Mouse (Mus musculus) hindbrain, embryonic 10.5 days (tissue): ENCODE data around the gene Rhoj. TPM values are rescaled to one million over a fixed set of nuclear protein-coding genes. Genes with fewer than 3 reads are reported as not detected.

Experiments
- DNase-seq: peaks from one replicate; pipeline ENCODE4 v3.0.0-alpha.2; 2017; ENCODE audit warnings: low spot score
- H3K27ac ChIP-seq: fragments of 300-500 bp; sonication (generic); 2 replicates; pipeline ENCODE4 v1.5.1; 2016; ENCODE audit warnings: mild to moderate bottlenecking, moderate library complexity
- H3K27me3 ChIP-seq: fragments of 300-500 bp; sonication (generic); 2 replicates; pipeline ENCODE4 v1.6.1; 2016; ENCODE audit warnings: mild to moderate bottlenecking; ENCODE audit not compliant: poor library complexity, insufficient read depth, severe bottlenecking
- H3K36me3 ChIP-seq: fragments of 300-500 bp; sonication (generic); 2 replicates; pipeline ENCODE4 v1.6.1; 2016; ENCODE audit warnings: mild to moderate bottlenecking, moderate library complexity
- H3K4me1 ChIP-seq: fragments of 300-500 bp; sonication (generic); replicated peaks from 2 replicates; pipeline ENCODE4 v1.6.1; 2016; ENCODE audit warnings: mild to moderate bottlenecking
- H3K4me3 ChIP-seq: fragments of 300-500 bp; sonication (generic); 2 replicates; pipeline ENCODE4 v1.5.1; 2016; ENCODE audit warnings: mild to moderate bottlenecking, moderate library complexity
- H3K9me3 ChIP-seq: fragments of 300-500 bp; sonication (generic); 2 replicates; pipeline ENCODE4 v1.6.1; 2016; ENCODE audit warnings: mild to moderate bottlenecking, moderate library complexity
- WGBS: fragments of 180-500 bp; shearing (Covaris S2); methylation state at CpG from one replicate; pipeline ENCODE4 v1.1.7; 2016; 5-methylcytosine and 5-hydroxymethylcytosine counted together
- polyA plus RNA-seq: library from polyadenylated mRNA; unstranded; fragments of >200 nt; fragmentation: Nextera tagmentation; extraction: Ambion mirVana; gene quantifications from 2 replicates; pipeline ENCODE4 v1.2.1, GENCODE M21; 2016

The Rhoj gene
- polyA plus RNA-seq, 1 experiment from 2014 or later: 28.0 TPM

DNA sequence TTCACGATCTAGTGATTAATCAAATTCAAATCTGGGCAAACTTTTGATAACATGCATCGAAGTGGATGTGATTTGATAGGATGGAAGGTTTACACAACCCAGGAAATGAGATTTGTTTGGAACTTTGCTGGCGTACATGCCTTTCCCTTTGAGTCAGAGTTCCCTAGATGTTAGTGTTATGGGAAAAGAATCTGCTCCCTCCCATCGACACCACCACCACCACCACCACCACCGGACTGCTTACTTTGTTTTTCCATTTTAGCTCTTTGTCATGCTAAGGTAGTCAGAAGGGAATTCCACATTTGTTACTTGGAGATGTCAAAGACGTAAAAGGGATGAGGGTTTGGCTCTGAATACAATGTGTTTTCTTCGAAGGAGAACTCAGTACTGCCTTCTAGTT lies 46.2 kb downstream of the Rhoj start:
- no peak overlapping the region for H3K27ac ChIP-seq
- no peaks in the 10 kb centered on the region for H3K4me1 ChIP-seq
- no peaks in the 10 kb centered on the region for H3K27me3 ChIP-seq
- WGBS: 84% methylated on average over 7 of the region's 7 CpGs
- no peak overlapping the region for H3K4me3 ChIP-seq
- no peak for DNase-seq
- H3K9me3 ChIP-seq: no peaks in the 10 kb centered on the region
- no peaks in the 10 kb centered on the region for H3K36me3 ChIP-seq

DNA sequence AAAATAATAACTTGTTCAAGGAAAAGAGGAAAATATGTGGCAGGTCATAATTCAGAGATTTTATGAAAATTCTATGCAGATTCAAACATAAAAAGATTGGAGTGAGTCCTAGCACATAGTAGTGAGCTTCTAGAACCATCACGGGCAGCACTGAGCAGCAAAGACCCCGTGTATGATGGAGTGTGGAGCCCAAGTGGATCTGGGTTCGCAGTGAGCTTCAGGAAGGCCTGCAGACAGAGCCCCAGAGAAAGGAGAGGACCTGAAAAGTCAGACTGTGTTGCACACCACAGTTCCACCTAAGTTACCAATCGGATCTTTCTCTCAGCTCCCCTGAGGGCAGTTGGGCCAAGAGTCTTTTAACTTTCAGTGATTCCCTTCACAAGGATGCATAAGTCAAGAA lies 49.7 kb downstream of the Rhoj start:
- Histone ChIP-seq H3K27ac (no peak overlapping the region), H3K9me3 (no peaks in the 10 kb centered on the region), H3K4me3 (no peak overlapping the region), H3K27me3 (no peaks in the 10 kb centered on the region), H3K4me1 (0 out of 2 replicates have a peak, but pooled peaks cover 5% of the 10 kb centered on the region), H3K36me3 (no peaks in the 10 kb centered on the region)
- no peak for DNase-seq
- 83% methylated on average over 4 of the region's 4 CpGs for WGBS

DNA sequence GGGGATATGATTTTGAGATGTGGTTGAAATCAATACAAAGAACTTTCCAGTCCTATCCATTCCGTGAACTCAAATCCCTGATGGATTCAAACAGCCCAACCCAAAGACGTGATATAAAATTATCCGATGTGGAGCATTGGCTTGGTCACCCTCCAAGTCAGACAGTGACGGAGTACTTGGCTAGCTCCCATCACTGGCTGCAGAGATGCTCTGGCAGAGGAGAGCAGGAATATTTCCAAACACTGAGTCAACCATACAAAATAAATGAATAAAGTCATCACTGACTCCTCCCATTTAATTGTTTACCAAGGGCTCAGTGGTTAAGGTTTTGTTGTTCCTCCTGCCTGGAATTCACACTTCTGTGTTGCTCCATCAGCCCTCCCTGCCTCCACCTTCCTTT lies 50.6 kb downstream of the Rhoj start:
- Histone ChIP-seq H3K27me3 (no peaks in the 10 kb centered on the region), H3K27ac (no peak overlapping the region), H3K36me3 (no peaks in the 10 kb centered on the region), H3K4me3 (no peak overlapping the region), H3K4me1 (0 out of 2 replicates have a peak, but pooled peaks cover 5% of the 10 kb centered on the region), H3K9me3 (no peaks in the 10 kb centered on the region)
- DNase-seq: no peak
- WGBS: 93% methylated on average over 4 of the region's 4 CpGs

DNA sequence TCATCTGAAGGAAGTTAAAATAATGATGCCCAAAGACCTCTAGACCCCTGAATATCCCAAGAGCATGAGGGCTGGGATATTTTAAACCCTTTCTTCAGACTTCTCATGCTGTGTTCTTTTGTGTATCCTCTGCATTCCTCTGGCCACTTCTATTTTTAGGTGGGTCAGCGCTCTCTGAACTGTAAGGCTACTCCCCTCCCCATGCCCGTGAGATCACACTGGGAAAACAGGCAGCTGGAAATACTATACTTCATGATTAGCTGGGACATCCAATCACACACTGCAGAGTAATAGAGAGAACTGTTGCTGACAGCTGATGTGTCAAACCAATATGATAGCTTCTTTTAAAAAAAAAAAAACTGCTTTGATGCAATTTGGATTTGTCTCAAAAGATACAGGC lies 51.4 kb downstream of the Rhoj start:
- WGBS: 46% methylated on average over 2 of the region's 2 CpGs
- no peak overlapping the region for H3K4me3 ChIP-seq
- no peaks in the 10 kb centered on the region for H3K27me3 ChIP-seq
- no peak for DNase-seq
- H3K27ac ChIP-seq: no peak overlapping the region
- 0 out of 2 replicates have a peak, but pooled peaks cover 5% of the 10 kb centered on the region for H3K4me1 ChIP-seq
- H3K36me3 ChIP-seq: no peaks in the 10 kb centered on the region
- no peaks in the 10 kb centered on the region for H3K9me3 ChIP-seq

DNA sequence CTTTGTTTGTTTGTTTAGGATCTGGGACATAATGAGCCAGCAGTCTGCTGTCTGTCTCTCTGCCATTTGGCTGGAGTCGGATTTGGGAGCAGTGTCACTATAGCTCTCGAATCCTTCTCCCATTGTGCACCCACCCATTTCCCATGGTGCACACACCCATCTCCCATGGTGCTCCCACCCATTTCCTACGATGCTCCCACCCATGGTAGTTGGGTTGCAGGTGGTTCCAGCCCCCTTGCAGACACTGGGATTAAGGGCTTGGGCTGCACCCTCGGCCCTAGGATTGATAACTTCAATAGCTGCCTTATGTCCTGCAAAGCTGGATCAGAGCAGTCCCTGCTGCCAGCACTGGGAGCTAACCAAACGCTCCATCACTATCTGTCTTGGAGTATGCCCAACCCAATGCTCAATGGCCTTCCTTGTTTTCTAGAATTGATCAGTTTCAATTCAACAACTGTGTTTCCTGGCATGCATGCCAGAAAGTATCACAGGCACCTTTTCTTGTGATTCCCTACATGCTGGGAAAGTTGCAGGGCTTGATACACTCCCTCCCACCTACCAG lies 51.9 kb downstream of the Rhoj start:
- Histone ChIP-seq H3K4me1 (0 out of 2 replicates have a peak, but pooled peaks cover 5% of the 10 kb centered on the region), H3K36me3 (no peaks in the 10 kb centered on the region), H3K27ac (no peak overlapping the region), H3K27me3 (no peaks in the 10 kb centered on the region), H3K9me3 (no peaks in the 10 kb centered on the region), H3K4me3 (no peak overlapping the region)
- 73% methylated on average over 5 of the region's 5 CpGs for WGBS
- DNase-seq: no peak

DNA sequence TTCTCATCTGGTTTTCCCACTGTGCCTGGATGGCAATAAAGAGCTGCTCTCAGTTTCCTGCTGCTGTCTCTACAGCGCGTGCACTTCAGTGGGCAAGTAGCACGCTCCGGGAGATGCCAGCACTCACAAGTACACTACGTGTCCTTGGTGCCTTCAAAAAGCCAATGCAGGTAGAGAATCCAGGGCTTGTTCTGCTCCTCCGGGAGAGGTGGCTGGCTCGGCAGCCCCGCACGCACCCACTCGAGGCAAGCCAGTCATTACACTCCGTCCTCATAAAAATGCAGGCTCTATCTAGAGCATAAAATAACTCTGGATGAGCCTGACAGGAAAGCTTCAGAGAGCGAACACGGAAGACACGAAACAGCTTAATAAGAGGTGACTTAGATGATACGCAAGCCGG lies 54.3 kb downstream of the Rhoj start:
- no peaks in the 10 kb centered on the region for H3K36me3 ChIP-seq
- no peaks in the 10 kb centered on the region for H3K27me3 ChIP-seq
- no peak for DNase-seq
- no peak overlapping the region for H3K4me3 ChIP-seq
- H3K27ac ChIP-seq: no peak overlapping the region
- WGBS: 93% methylated on average over 16 of the region's 16 CpGs
- H3K4me1 ChIP-seq: 0 out of 2 replicates have a peak, but pooled peaks cover 5% of the 10 kb centered on the region
- no peaks in the 10 kb centered on the region for H3K9me3 ChIP-seq

GRCm38 (mm10) chr12:75364416-75364815 lies 56.3 kb downstream of the Rhoj start:
- 0 out of 2 replicates have a peak, but pooled peaks cover 5% of the 10 kb centered on the region for H3K4me1 ChIP-seq
- no peaks in the 10 kb centered on the region for H3K27me3 ChIP-seq
- 96% methylated on average over 4 of the region's 4 CpGs for WGBS
- H3K36me3 ChIP-seq: no peaks in the 10 kb centered on the region
- H3K4me3 ChIP-seq: no peak overlapping the region
- DNase-seq: no peak
- H3K27ac ChIP-seq: no peak overlapping the region
- H3K9me3 ChIP-seq: no peaks in the 10 kb centered on the region

DNA sequence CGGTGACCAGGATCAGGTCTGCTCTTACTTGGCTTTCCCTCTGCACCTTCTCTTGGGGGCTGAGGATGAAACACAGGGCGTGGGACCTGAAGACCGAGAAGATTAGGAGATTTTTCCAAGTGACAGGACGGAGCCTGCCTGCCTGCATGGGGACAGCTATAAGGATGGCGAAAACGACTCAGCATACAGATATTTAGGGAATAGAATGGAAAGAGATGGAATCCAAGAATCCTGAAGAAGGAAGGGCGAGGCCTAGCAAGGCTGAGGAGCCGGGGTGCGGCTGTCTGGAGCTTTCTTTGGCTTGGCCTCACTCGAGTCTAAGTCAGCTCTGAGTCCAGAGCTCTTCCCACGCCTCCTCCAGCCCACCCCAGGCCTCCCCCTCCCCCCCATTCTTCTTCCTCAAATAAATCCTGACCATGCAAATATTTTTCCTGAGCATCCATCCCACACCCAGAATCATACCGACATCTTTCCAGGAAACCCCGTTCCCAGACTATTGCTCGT lies 57.6 kb downstream of the Rhoj start:
- 90% methylated on average over 14 of the region's 14 CpGs for WGBS

DNA sequence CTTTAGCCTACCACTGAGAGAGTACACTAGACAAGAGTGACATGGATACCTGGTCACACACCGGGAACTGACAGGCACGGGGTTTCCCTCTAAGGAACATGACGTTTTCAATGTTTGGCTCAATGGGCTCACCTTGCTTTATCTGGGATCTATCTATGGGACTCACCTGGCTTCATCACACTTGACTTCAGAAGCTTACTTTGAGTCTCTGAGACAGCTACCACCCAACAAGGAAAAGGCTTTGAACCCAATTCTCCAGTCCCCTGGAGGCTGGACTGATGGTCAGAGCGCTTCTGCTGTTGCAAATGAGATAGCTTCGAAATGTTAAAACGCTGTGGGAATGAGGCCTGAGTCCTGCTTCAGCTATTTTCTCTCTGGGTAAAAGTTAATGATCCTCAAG lies 59.2 kb downstream of the Rhoj start:
- WGBS: 89% methylated on average over 6 of the region's 6 CpGs
- Histone ChIP-seq H3K9me3 (no peaks in the 10 kb centered on the region), H3K27me3 (no peaks in the 10 kb centered on the region), H3K4me3 (no peak overlapping the region), H3K36me3 (no peaks in the 10 kb centered on the region), H3K4me1 (no peaks in the 10 kb centered on the region), H3K27ac (no peak overlapping the region)
- no peak for DNase-seq

More for the DNA sequence above, 57.6 kb downstream of the Rhoj start:
- H3K27ac ChIP-seq: no peak overlapping the region
- H3K4me3 ChIP-seq: no peak overlapping the region
- no peaks in the 10 kb centered on the region for H3K36me3 ChIP-seq
- no peaks in the 10 kb centered on the region for H3K4me1 ChIP-seq
- no peaks in the 10 kb centered on the region for H3K9me3 ChIP-seq
- DNase-seq: no peak
- no peaks in the 10 kb centered on the region for H3K27me3 ChIP-seq

- Histone ChIP-seq H3K36me3 (no peaks in the 10 kb centered on the region), H3K9me3 (no peaks in the 10 kb centered on the region), H3K27me3 (no peaks in the 10 kb centered on the region), H3K4me3 (no peak overlapping the region), H3K4me1 (no peaks in the 10 kb centered on the region), H3K27ac (no peak overlapping the region)
- no peak for DNase-seq
- WGBS: 82% methylated on average over 5 of the region's 5 CpGs
Observed at GRCm38 (mm10) chr12:75368527-75368926, 60.4 kb downstream of the Rhoj start.

GRCm38 (mm10) chr12:75369418-75369851 lies 61.3 kb downstream of the Rhoj start:
- H3K9me3 ChIP-seq: no peaks in the 10 kb centered on the region
- 72% methylated on average over 2 of the region's 2 CpGs for WGBS
- no peak overlapping the region for H3K4me3 ChIP-seq
- H3K27me3 ChIP-seq: no peaks in the 10 kb centered on the region
- H3K36me3 ChIP-seq: no peaks in the 10 kb centered on the region
- no peaks in the 10 kb centered on the region for H3K4me1 ChIP-seq
- DNase-seq: no peak
- H3K27ac ChIP-seq: no peak overlapping the region

- no peaks in the 10 kb centered on the region for H3K9me3 ChIP-seq
- H3K36me3 ChIP-seq: no peaks in the 10 kb centered on the region
- H3K4me1 ChIP-seq: no peaks in the 10 kb centered on the region
- no peak overlapping the region for H3K4me3 ChIP-seq
- no peak for DNase-seq
- WGBS: 96% methylated on average over 10 of the region's 10 CpGs
- H3K27ac ChIP-seq: no peak overlapping the region
- no peaks in the 10 kb centered on the region for H3K27me3 ChIP-seq
Observed at GRCm38 (mm10) chr12:75374437-75374836, 66.3 kb downstream of the Rhoj start.

- no peak overlapping the region for H3K27ac ChIP-seq
- H3K27me3 ChIP-seq: no peaks in the 10 kb centered on the region
- H3K4me1 ChIP-seq: no peaks in the 10 kb centered on the region
- no peak for DNase-seq
- no peak overlapping the region for H3K4me3 ChIP-seq
- WGBS: 92% methylated on average over 12 of the region's 12 CpGs
- H3K9me3 ChIP-seq: no peaks in the 10 kb centered on the region
- H3K36me3 ChIP-seq: no peaks in the 10 kb centered on the region
Observed at GRCm38 (mm10) chr12:75375060-75375459, 66.9 kb downstream of the Rhoj start.

- Histone ChIP-seq H3K4me1 (no peaks in the 10 kb centered on the region), H3K9me3 (no peaks in the 10 kb centered on the region), H3K4me3 (no peak overlapping the region), H3K27me3 (no peaks in the 10 kb centered on the region), H3K36me3 (no peaks in the 10 kb centered on the region), H3K27ac (no peak overlapping the region)
- no peak for DNase-seq
- WGBS: 95% methylated on average over 6 of the region's 6 CpGs
Observed at GRCm38 (mm10) chr12:75376126-75376525, 68.0 kb downstream of the Rhoj start.
